Mouse (Mus musculus) urinary bladder, adult 18-20 months (tissue): ENCODE measurements around the gene Cfap43.

Source experiments
- DNase-seq, 2 experiments: peaks; one replicate each; pipeline ENCODE4 v3.0.0; 2022; ENCODE audit warnings: low spot score in 2 of 2, mixed read lengths in 2 of 2

The Cfap43 gene

DNA sequence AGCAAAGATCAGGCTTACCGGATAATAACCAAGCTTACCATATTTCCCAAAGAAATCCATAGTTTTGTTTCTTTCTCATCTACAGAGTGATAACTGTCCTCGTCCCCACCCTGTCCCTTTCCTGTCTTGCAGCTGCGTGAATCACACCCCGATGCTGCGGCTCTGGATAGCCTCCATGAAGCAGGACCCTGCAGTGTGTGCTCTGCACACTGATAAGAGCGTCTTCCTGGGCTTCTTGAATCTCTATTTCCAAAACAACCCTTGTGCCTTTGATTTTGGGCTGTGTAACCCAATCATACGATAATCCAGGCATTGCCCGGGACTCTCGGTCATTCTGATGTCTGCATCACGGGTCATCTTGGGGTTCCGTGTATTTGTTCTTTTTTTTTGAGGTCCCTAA, 33.2 kb downstream of the Cfap43 start:
- DNase-seq = no peak

DNA sequence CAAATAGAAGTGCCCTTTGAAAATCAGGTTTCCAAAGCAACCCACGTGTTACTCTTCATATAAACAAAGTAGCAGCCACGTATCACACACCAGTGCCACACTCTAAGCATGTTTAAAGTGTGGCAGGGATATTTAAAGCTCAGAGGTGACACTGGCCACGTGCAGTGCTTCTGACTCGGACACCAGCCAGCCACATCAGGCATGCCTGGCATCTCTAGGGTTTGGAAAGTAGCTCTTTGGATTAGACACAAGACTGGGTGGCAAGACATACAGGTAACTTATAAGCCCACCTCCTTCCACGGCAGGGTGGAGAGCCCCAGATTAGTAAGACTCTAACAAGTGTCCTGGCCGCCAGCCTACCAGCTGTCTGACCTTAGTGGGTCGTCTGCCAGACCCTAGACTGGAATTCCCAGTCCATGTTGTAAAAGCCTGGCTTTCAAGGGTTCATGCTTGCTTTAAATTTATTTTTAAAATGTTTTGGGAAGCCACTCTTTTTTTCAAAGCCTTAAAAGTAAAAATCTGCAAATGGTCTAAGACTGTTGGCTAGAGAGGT, 33.8 kb downstream of the Cfap43 start:
- no peak for DNase-seq

DNA sequence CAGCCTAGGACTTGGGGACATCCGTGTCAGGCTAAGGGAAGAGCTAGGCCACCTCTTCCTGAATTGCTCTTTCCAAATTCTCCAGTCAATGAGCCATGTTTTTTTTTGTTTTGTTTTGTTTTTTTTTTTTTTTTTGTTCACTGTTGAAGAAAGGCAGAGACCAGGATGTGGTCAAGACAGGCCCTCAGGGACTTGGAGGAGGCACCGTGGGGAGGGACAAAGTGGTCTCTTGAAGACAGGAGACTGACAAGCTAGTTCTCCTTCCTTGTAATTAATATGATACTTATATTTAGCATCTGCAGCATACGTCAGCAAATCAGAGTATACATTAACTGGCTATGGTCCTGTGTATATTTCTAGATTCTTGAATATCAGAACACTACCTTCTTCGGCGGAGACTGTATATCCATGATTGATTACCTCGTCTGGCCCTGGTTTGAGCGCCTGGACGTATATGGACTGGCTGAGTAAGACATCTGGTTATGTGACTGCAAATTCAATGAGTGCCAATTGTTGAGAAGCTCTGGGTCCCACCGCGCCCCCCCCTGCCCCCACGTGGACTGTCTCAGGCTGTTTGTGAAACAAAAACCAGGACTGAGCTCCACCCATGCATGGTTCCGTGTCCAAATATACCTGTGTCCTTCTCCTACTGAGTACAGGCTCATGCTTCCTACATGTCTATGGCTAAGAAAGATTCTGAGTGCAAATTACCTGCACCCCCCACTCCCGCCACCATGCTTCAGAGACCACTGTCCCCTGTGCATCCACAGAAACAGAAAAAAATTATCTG, 34.6 kb downstream of the Cfap43 start:
- no peak for DNase-seq

DNA sequence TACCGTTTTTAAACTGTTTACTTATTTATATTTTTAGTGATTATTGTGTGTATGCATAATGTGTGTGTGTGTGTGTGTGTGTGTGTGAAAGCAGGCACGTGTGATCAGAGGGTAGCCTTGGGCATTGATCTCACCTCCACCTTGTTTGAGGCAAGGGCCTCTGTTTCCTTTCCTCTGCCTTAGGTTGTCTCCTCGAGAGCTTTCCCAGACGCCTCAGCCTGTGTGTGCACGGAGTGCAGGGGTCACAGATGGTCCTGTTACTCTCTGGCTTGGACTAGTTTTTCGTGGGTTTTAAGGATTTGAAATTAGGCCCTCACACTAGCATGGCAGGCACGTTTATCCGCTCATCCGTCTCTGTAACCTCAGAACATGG, 36.2 kb downstream of the Cfap43 start:
- no peak for DNase-seq

DNA sequence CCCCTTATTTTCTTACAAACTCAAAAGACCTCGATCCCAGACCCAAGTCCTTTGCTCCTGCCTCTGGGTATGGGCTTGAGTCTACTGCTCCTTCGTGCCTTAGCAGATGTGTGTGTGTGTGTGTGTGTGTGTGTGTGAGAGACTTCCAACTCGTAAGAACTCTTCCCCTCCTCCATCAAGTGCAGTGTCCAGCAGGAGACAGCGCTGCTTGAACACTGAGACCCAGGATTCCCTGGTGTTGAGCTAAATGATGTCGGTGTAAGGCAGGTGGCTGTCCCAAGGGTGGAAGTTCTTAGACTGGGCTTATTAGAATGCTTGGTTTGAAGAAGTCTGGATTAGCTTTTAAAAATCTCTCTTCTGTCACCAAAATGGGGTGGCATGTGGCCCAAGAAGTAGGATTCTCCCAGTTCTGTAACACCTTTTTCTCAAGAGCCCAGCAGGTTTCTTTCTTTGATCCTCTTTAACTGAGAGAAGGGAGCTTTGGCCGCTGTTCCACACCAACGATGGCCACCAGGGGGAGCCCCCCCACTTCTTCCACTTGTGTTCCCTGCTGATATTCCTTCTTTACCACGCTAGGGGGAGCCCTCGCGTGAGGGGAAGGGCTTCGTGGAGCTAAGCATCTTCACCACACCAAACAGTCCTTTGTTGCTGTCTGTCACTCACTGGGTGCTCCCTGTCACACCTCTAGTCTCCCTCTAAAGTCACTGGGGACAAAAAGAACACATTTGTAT, 36.8 kb downstream of the Cfap43 start:
- peak; percentile 53 to 73 for DNase-seq

DNA sequence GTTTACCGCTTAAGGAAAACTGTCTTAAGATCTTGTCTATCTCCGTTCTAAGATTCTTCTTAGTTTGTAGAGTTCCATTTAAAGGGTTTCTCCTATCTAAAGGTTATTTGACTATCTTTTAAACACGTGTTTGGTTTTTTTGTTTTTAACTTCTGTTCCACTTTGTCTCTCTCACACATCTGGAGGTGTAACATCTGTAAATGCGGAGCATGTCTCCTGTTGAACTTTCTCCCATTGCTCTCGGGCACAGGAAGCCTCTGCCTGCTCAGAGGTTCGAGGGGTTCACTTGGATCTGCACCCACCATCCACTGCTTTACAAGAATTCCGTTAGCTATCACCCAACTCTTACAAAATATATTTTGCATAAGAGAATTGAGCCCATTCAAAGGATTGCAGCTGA, 37.5 kb downstream of the Cfap43 start:
- no peak for DNase-seq

DNA sequence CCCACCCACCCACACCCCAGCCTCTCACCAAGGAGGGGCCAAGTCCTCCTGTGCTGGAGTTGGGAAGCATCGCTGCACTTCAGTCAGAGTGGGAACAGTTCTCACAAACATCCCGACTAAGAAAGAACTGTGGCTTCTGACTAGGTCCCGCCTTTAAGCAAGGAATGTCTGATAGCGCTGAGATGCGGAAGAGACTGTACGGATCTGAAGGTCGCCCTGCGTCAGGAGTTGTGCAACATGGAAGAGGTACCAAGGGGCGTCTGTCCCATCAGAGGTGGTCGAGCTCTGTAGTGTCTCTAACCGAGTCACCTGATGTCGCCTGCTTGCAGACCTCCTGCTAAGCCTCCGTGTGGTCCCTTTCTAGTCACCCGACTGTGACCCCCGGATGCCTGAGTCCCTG, 42.8 kb downstream of the Cfap43 start:
- no peak for DNase-seq

DNA sequence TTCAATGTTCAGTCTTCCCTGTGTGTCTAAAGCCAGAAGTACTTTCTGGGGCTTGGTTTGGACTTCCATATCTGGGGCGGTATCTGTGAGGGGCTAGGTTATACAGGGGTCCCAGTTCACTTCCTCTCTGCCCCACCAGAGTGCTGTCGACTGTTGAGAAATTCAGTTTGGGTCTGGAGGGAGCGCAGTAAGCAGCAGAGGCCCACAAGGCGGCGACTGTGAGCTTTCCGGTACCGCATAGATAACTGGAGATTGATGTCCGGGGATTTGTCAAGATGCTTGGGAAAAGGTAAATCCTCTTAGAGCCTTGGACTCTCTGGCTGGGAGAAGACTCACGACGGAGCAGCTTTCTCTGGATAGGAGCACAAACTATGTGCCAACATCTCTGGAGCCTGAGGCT, 47.6 kb downstream of the Cfap43 start:
- DNase-seq = no peak

DNA sequence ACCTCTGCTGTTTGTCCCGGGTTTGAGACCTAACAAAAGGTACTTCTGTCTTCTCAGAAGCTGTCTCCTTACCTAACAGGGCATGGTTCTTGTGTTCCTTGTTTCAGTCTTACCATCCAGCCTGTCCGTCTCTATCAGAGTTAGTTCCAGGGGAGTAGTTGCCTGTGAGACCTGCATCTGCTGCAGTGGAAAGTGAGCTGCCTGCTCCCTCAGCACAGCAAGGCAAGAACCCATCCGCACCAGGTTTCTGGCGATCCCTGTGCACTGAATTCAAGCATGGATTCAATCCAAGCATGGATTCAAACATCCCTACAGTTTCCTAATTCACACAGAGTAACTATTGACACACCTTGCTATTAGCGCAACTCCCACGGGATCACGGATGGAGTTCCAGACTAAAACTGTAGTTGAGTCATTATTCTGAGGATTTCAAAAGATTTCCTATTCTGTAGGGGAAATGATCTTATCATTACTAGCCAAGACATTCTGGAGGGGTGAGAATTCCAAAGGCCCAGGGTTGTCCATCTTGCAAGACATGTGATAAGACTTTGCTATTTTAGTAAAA, 48.9 kb downstream of the Cfap43 start:
- DNase-seq = peak in 1 of 2 experiments; percentile 28

DNA sequence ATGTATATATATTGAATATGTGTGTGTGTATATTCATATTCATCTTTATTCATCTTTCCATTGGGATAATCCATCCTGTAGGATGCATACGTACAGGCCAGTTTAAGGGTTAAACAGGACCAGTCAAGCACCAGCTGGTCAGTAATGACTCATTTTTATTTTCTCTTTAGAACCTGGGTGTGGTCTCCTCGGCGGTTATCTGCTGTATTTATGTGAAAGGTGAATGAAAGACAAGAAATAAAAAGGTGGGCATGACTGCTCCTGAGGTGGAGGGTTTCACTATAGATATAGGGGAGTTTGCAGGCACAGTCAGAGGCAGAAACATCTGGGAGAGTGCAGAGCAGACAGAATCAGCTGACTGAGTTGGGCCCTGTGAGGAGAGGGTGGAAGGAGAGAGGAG, 49.6 kb downstream of the Cfap43 start:
- DNase-seq = no peak

DNA sequence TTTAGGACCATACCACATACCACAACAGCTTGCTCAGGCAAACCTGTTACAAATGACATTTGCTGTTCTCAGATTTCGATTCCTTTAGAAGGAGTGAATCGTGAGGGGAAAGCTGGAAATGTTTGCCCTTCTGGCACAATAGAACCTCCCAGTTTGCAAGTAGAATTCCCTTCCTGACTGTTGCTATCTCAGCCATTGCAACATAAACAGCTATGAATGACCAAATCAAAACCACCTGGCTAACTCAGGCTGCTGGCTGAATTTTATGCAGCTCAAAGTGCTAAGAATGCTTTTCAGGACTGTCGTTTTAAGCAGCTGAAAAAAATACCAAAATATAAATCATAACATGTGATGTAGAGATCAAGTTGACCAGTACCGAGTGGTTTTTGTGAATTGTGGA, 50.1 kb downstream of the Cfap43 start:
- no peak for DNase-seq

DNA sequence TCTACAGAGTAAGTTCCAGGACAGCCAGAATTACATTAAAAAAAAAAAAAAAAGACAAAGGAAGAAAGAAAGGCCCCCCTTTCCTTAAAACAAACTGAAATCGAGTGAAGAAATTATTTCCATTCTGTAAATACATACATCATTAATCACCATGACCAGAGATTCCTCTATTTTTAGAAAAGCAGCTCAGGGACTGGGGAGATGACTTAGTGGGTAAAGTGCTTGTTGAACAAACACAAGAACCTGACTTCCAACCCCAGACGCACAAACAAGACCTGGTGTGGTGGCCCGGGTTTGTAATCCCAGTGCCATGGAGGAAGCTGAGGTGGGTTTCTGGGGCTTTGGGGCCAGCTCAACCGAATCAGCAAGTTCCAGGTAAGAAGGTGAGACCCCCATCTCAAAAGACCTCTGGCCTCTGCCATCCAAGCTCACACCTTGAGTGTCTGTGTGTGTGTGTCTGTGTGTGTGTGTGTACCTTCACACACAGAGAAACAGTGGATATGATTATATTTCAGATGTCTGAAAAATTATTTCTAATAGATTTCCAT, 51.4 kb downstream of the Cfap43 start:
- DNase-seq = no peak

DNA sequence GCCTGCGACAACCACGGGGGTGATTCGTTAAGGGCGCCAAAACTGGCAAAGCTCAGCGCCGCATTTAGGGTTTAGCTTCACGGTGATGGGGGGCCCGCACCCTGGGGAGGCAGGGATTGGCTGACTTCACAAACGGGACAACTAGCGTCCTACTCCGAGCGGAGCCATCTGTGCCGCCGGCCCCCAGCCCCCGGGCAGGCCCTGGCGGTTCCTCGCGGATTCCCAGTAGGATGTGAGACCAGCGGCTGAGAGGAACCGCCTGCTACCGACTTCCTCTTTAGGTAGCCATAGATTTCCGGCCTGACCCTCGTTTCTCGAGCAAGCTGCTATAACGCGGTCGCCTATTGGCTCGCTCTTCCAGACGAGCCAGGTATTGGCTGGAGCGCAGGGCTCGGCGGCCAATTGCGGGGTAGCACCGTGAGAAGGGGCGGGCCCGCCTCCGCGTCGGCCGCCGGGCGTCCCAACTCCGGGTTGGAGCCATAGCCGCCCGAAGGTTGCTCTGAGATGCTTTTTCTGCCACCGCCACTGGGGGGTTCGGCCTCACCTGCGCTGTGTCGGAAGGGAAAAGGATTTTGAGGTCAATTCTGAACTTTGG, 53.6 kb downstream of the Cfap43 start, which contains the start of gene Gsto2:
Gene Gsto2 (plus strand): TSS at position 182 of the 595 bp plus-strand sequence.
- DNase-seq = peak; percentile 79 to 92

DNA sequence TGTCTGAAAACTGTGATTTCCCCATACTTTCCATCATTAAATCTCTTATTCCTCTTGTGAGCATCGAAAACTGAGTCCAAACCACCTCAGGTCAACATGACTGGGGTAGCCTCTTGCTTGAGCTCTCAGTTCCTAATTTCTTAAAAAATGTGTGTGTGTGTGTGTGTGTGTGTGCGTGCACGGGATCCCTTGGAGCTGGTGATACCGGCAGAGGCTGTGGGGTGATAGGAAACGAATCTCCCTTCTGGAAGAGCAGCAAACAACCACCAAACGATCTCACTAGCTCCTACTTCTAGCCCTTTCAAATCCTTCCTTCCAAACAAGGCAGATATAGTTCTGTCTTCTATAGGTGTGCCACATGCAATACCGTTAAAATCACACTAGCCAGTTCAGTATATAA, 54.4 kb downstream of the Cfap43 start:
- no peak for DNase-seq

DNA sequence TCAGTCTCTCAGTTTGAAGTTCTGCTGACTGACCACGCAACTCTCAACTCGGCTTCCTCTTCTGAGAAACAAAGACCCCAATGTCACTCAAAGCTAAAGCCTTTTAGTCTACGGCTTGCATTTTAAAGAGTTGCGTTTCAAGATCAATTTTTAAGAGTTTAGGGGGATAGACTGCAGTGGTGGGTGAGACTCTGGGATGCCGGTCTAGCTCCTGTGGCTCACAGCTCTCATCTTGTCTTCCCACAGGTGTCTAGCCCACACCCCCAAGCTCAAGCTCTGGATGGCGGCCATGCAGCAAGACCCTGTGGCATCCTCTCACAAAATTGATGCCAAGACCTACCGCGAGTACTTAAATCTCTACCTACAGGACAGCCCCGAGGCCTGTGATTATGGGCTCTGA, 55.0 kb downstream of the Cfap43 start:
- no peak for DNase-seq

DNA sequence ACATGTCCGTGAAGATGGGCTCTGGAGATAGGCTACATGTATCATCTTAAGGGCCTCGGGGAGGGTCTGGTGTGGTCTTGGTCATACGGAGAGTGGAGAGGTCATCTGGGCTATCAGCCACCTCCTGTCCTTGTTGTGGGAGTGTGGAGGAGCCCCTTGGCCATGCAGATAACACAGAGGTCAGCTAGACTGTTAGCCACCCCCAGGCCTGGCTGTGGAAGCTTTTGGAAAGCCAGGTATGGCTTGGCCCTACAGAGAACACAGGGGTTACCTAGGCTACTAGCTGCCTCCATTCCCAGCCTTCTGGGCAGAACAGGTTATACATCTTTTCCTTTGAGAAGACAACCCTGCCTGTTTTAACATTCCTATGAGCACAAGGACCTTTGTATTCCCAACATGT, 56.5 kb downstream of the Cfap43 start:
- no peak for DNase-seq

DNA sequence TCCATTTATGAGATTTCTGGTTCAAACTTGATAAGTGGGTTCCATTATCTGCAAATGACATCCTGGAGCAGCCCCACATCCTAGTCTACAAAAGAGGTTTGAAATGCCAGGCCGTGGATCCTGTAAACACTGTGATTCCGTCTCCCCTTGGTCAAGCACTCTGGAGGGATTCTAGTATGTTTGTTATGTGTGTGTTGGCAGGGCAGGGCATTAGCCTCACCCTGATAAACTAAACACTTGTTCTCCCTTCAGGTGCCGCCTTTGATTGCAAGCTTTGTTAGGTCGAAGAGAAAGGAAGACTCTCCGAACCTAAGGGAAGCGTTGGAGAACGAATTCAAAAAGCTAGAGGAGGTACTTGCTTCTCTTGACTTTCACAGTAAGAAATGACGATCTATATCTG, 59.9 kb downstream of the Cfap43 start:
- DNase-seq = no peak

DNA sequence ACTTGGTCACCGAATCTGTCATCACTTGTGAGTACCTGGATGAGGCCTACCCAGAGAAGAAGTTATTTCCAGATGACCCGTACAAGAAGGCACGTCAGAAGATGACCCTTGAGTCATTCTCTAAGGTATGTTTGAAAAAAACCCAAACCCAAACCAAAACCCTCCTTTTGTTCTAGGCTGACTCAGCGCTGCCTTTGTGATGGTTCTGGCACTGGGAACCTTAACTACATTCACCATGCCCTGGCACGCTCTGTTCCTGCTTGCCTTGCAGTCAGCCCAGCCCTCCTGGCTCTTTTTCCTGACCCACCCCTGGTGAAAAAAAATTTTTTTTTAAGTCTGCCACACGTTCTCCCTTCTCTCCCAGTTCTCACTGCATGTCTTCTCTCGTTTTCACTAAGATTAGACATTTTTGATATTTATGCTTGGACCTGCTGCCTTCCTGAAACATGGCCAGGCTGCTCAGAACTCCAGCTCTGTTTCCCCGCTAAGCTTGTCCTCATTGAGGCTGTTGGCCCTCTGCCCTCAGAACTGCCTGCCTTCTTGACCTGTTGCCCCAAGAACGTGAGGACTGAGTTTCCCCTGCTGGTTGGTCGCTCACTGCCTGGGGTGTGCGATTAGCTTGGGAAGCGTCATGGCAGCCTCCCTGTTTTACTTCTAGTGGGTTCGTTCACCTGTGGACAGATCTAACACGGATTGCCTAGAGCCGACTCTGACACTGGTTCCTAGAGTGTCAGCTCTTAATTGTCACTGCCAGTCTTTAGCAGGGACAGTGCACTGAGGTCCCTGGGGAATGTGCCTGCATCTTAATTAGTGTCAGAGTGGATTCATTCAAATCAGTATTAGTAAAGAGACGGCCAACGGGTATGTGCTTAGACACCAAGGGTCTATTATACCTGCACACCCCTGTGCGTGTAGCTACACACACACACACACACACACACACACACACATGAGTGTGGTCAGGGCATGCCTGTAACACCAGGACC, 60.8 kb downstream of the Cfap43 start:
- DNase-seq = no peak

DNA sequence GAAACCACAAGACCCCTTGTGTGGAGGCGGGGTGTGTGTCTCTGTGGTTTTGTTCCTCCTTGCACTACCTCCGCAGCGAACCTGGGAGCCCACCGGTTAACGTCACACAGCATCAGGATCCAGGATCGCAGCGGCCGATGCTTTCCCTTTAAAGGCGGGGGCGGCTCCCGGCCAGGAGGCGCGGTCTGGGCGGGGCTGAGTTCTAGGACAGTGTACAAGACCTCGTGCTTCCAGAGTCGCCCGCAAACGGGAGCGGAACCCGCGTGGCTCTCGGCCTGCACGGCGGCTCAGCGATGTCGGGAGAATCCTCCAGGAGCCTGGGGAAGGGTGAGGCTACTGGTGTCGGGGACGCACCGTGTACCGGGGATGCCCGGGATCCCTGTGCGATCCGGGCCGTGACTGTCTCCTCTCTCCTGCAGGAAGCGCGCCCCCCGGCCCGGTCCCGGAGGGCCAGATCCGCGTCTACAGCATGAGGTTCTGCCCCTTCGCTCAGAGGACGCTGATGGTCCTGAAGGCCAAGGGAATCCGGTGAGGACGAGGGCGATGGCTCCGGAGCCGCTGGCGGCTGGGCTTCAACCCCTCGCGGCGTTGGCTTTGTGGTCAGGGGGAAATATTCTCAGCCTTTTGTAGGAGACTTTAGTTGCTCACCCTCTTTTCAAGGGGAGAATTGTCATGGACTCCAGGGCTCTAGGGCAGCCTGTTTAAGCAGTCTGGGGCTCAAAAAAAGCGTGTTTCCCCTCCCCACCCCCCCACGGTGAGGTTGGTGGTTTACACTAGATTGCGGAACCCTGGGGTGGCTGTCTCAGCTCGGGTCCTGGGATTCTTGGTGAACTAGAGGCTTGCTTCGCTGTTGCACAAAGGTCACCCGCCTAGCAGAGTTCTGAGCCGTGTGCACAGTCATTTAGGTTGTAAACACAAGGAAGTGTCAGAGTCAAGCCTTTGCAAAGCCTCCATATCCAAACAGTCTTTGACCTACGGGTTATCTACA, 64.0 kb downstream of the Cfap43 start, which contains the start of gene Gsto1:
Gene Gsto1 (plus strand): TSS at position 175 of the 988 bp plus-strand sequence.
- DNase-seq = peak; percentile 87 to 94
